Mouse (Mus musculus) myocyte (in vitro differentiated cells): ENCODE data around the gene Nkx2-1.

Experiments
- E2F4 ChIP-seq: IDR thresholded peaks from one replicate; pipeline ENCODE4 v1.6.1; 2011; ENCODE audit warnings: mild to moderate bottlenecking, control low read depth, moderate library complexity; ENCODE audit not compliant: insufficient read depth
- MAX ChIP-seq: IDR thresholded peaks from one replicate; pipeline ENCODE4 v1.6.1; 2011; ENCODE audit warnings: low read depth, mild to moderate bottlenecking, control low read depth
- MYOD1 ChIP-seq, 3 experiments: IDR thresholded peaks; one replicate each; pipeline ENCODE4 v1.6.1; 2011; ENCODE audit warnings: control low read depth in 2 of 3, low read depth in 2 of 3, mild to moderate bottlenecking in 2 of 3, moderate library complexity in 1 of 3; ENCODE audit not compliant: insufficient read length in 2 of 3, control insufficient read depth in 1 of 3
- POLR2A ChIP-seq: IDR thresholded peaks from one replicate; pipeline ENCODE4 v1.6.1; 2011; ENCODE audit warnings: low read depth, mild to moderate bottlenecking, control low read depth, moderate library complexity; ENCODE audit not compliant: insufficient read length
- REST ChIP-seq: IDR thresholded peaks from one replicate; pipeline ENCODE4 v1.6.1; 2011; ENCODE audit warnings: mild to moderate bottlenecking, control low read depth, moderate library complexity; ENCODE audit not compliant: insufficient read depth, insufficient read length
- TCF12 ChIP-seq: IDR thresholded peaks from one replicate; pipeline ENCODE4 v1.6.1; 2011; ENCODE audit warnings: mild to moderate bottlenecking, control low read depth; ENCODE audit not compliant: poor library complexity, insufficient read depth, severe bottlenecking
- USF1 ChIP-seq: IDR thresholded peaks from one replicate; pipeline ENCODE4 v1.6.1; 2011; ENCODE audit warnings: low read depth, mild to moderate bottlenecking, control low read depth, moderate library complexity

DNA sequence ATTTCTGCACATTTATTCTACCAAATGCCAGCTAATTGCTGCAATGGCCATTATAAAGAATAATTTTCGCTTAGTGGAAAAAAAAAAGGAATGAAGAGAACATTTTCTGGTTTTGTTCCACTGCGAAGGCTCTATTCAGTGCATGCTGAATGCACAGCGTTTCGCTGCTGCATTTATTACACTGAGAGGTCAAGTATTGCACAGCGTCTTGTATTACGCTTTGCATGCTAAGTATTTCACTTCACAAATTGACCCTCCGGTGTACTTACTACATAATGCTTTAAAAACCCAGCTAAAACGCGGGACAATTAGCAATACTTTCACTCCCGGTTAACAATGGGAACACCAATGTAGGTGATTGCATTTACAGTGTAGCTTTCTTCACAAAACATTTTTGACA, 54.1 kb downstream of the Nkx2-1 start:
- TF ChIP-seq POLR2A (no peak), MAX (no peak), TCF12 (no peak), MYOD1 (IDR thresholded peaks at IDR 0.05; ENCODE audit: control insufficient read depth in 1 of 3, insufficient read length in 2 of 3, low read depth in 2 of 3) (no peak), USF1 (no peak), REST (no peak), E2F4 (no peak)
